Mouse (Mus musculus) kidney, postnatal 0 days (tissue): ENCODE data around the gene Olfr732. TPM values are rescaled to one million over a fixed set of nuclear protein-coding genes. Genes with fewer than 3 reads are reported as not detected.

Experiments
- ATAC-seq: fragments of 200-750 bp; cut with Nextera tagmentation; replicated peaks from 2 replicates; pipeline ENCODE4 v1.8.0; 2017; ENCODE audit warnings: low read depth, moderate number of reproducible peaks, moderate TSS enrichment, moderate library complexity; ENCODE audit not compliant: low FRiP score
- DNase-seq: peaks from one replicate; pipeline ENCODE4 v3.0.0-alpha.2; 2016; ENCODE audit warnings: low spot score
- H3K27ac ChIP-seq: fragments of 300-500 bp; sonication (generic); 2 replicates; pipeline ENCODE4 v1.5.1; 2014; ENCODE audit warnings: mild to moderate bottlenecking
- H3K27me3 ChIP-seq: fragments of 300-500 bp; sonication (generic); 2 replicates; pipeline ENCODE4 v1.6.1; 2014; ENCODE audit warnings: low read length, mixed read lengths; ENCODE audit not compliant: insufficient read depth
- H3K36me3 ChIP-seq: fragments of 300-500 bp; sonication (generic); 2 replicates; pipeline ENCODE4 v1.6.1; 2014; ENCODE audit warnings: low read length, mixed read lengths; ENCODE audit not compliant: insufficient read depth
- H3K4me1 ChIP-seq: fragments of 300-500 bp; sonication (generic); replicated peaks from 2 replicates; pipeline ENCODE4 v1.6.1; 2014; ENCODE audit warnings: antibody characterized with exemption, low read length, mixed read lengths; ENCODE audit not compliant: insufficient read depth
- H3K4me2 ChIP-seq: fragments of 300-500 bp; sonication (generic); 2 replicates; pipeline ENCODE4 v1.6.1; 2014; ENCODE audit warnings: mild to moderate bottlenecking, low read length, moderate library complexity, mixed read lengths
- H3K4me3 ChIP-seq: fragments of 300-500 bp; sonication (generic); replicated peaks from 2 replicates; pipeline ENCODE4 v1.5.1; 2014; ENCODE audit warnings: low read depth, low read length
- H3K9ac ChIP-seq: fragments of 300-500 bp; sonication (generic); 2 replicates; pipeline ENCODE4 v1.6.1; 2014; ENCODE audit warnings: low read depth, low read length
- H3K9me3 ChIP-seq: fragments of 300-500 bp; sonication (generic); replicated peaks from 2 replicates; pipeline ENCODE4 v1.6.1; 2016; ENCODE audit warnings: low read length, inconsistent platforms, mixed read lengths
- CTCF ChIP-seq: IDR thresholded peaks from 2 replicates; pipeline ENCODE4 v1.5.1; 2016; ENCODE audit warnings: antibody characterized with exemption, low read depth, mild to moderate bottlenecking, moderate library complexity
- WGBS: fragments of 180-500 bp; shearing (Covaris S2); extraction: QIAGEN DNeasy Blood & Tissue Kit; methylation state at CpG from one replicate; pipeline ENCODE4 v1.1.7; 2014; 5-methylcytosine and 5-hydroxymethylcytosine counted together
- polyA plus RNA-seq: library from polyadenylated mRNA; unstranded; fragments of >200 nt; fragmentation: Nextera tagmentation; extraction: Ambion mirVana; gene quantifications from 2 replicates; pipeline ENCODE4 v1.2.1, GENCODE M21; 2015

The Olfr732 gene
- not detected in 2 replicates for polyA plus RNA-seq

- WGBS: 93% methylated on average over 1 of the region's 1 CpGs
- Histone ChIP-seq H3K27ac (no peak within 1 kb of the TSS), H3K4me2 (no peak within 1 kb of the TSS), H3K36me3 (no peaks in the 10 kb centered on the region), H3K27me3 (no peaks in the 10 kb centered on the region), H3K4me1 (no peaks in the 10 kb centered on the region), H3K9me3 (no peaks in the 10 kb centered on the region), H3K4me3 (no peak within 1 kb of the TSS), H3K9ac (no peak within 1 kb of the TSS)
- DNase-seq (no peak), ATAC-seq (no peak)
- no peak for TF ChIP-seq CTCF
Observed at GRCm38 (mm10) chr14:50284106-50284505, at the start of gene Olfr732. Gene Olfr732 (minus strand): TSS chr14:50284206.

GRCm38 (mm10) chr14:50326661-50327060 is 42.7 kb upstream of the Olfr732 start, which contains the start of gene Olfr734:
Gene Olfr734 (minus strand): TSS chr14:50326761.
- Histone ChIP-seq H3K4me2 (no peak within 1 kb of the TSS), H3K27ac (no peak within 1 kb of the TSS), H3K9ac (no peak within 1 kb of the TSS), H3K4me3 (no peak within 1 kb of the TSS), H3K4me1 (no peaks in the 10 kb centered on the region), H3K9me3 (no peaks in the 10 kb centered on the region), H3K36me3 (no peaks in the 10 kb centered on the region), H3K27me3 (no peaks in the 10 kb centered on the region)
- no peak for DNase-seq
- no peak for TF ChIP-seq CTCF
- 56% methylated on average over 1 of the region's 1 CpGs for WGBS
- no peak for ATAC-seq

- Histone ChIP-seq H3K36me3 (no peaks in the 10 kb centered on the region), H3K4me1 (no peaks in the 10 kb centered on the region), H3K9me3 (no peaks in the 10 kb centered on the region), H3K27ac (no peak within 1 kb of the TSS), H3K9ac (no peak within 1 kb of the TSS), H3K4me2 (no peak within 1 kb of the TSS), H3K27me3 (no peaks in the 10 kb centered on the region), H3K4me3 (no peak within 1 kb of the TSS)
- TF ChIP-seq CTCF: no peak
- DNase-seq (no peak), ATAC-seq (no peak)
Observed at GRCm38 (mm10) chr14:50301422-50301821, 17.4 kb upstream of the Olfr732 start, which contains the start of gene Olfr733. Gene Olfr733 (minus strand): TSS chr14:50301522.

- Histone ChIP-seq H3K36me3 (no peaks in the 10 kb centered on the region), H3K27me3 (no peaks in the 10 kb centered on the region), H3K27ac (no peak within 1 kb of the TSS), H3K9me3 (no peaks in the 10 kb centered on the region), H3K9ac (no peak within 1 kb of the TSS), H3K4me2 (no peak within 1 kb of the TSS), H3K4me1 (no peaks in the 10 kb centered on the region), H3K4me3 (no peak within 1 kb of the TSS)
- WGBS: 86% methylated on average over 4 of the region's 4 CpGs
- ATAC-seq (no peak), DNase-seq (no peak)
- no peak for TF ChIP-seq CTCF
Observed at GRCm38 (mm10) chr14:50241766-50242165, 42.2 kb downstream of the Olfr732 start, which contains the start of gene Olfr731. Gene Olfr731 (minus strand): TSS chr14:50241866.

Other genes with a start within 250 kb of the Olfr732 start
- gene Olfr725, start 243.8 kb downstream of the Olfr732 start, polyA plus RNA-seq: not detected in 2 replicates
- not detected in 2 replicates for gene Olfr726, start 193.3 kb downstream of the Olfr732 start, polyA plus RNA-seq
- not detected in 2 replicates for gene Olfr727, start 161.0 kb downstream of the Olfr732 start, polyA plus RNA-seq
- not detected in 2 replicates for gene Olfr728, start 141.5 kb downstream of the Olfr732 start, polyA plus RNA-seq
- gene Olfr729, start 131.3 kb downstream of the Olfr732 start, polyA plus RNA-seq: not detected in 2 replicates
- not detected in 2 replicates for gene Olfr730, start 96.0 kb downstream of the Olfr732 start, polyA plus RNA-seq
- gene Olfr731, start 42.3 kb downstream of the Olfr732 start, polyA plus RNA-seq: not detected in 2 replicates
- not detected in 2 replicates for gene Olfr733, start 17.3 kb upstream of the Olfr732 start, polyA plus RNA-seq
- not detected in 2 replicates for gene Olfr734, start 42.6 kb upstream of the Olfr732 start, polyA plus RNA-seq
- gene Olfr735, start 64.7 kb upstream of the Olfr732 start, polyA plus RNA-seq: not detected in 2 replicates
- not detected in 2 replicates for gene Tlr11, start 73.7 kb upstream of the Olfr732 start, polyA plus RNA-seq
- not detected in 2 replicates for gene Olfr736, start 97.0 kb upstream of the Olfr732 start, polyA plus RNA-seq
- not detected in 2 replicates for gene Olfr738, start 123.4 kb upstream of the Olfr732 start, polyA plus RNA-seq
- not detected in 2 replicates for gene Olfr739, start 134.4 kb upstream of the Olfr732 start, polyA plus RNA-seq
- not detected in 2 replicates for gene Olfr740, start 161.3 kb upstream of the Olfr732 start, polyA plus RNA-seq
- not detected in 2 replicates for gene Olfr741, start 188.5 kb upstream of the Olfr732 start, polyA plus RNA-seq
- not detected in 2 replicates for gene Olfr742, start 219.4 kb upstream of the Olfr732 start, polyA plus RNA-seq
- gene Olfr743, start 237.6 kb upstream of the Olfr732 start, polyA plus RNA-seq: not detected in 2 replicates